Mouse (Mus musculus) intestine, embryonic 15.5 days (tissue): ENCODE measurements at regions not wholly inside any gene's neighbourhood (a gene's known extent, or its start where the extent isn't known, plus 50 kb on each side); places are given as distances from the start of the nearest gene placed in this dataset.
A peak's percentile ranks its signal among the peaks of the same experiment; 100 is the strongest.

Experiments
- ATAC-seq: fragments of 200-750 bp; cut with Nextera tagmentation; 2 replicates; pipeline ENCODE4 v1.8.0; 2017; ENCODE audit warnings: moderate TSS enrichment, moderate library complexity
- H3K27ac ChIP-seq: fragments of 300-500 bp; sonication (generic); 2 replicates; pipeline ENCODE4 v1.5.1; 2015; ENCODE audit warnings: mild to moderate bottlenecking, inconsistent platforms
- H3K27me3 ChIP-seq: fragments of 300-500 bp; sonication (generic); replicated peaks from 2 replicates; pipeline ENCODE4 v1.6.1; 2015; ENCODE audit warnings: inconsistent platforms
- H3K36me3 ChIP-seq: fragments of 300-500 bp; sonication (generic); 2 replicates; pipeline ENCODE4 v1.6.1; 2015; ENCODE audit warnings: inconsistent platforms
- H3K4me1 ChIP-seq: fragments of 300-500 bp; sonication (generic); replicated peaks from 2 replicates; pipeline ENCODE4 v1.6.1; 2015; ENCODE audit warnings: inconsistent platforms
- H3K4me2 ChIP-seq: fragments of 300-500 bp; sonication (generic); replicated peaks from 2 replicates; pipeline ENCODE4 v1.6.1; 2015; ENCODE audit warnings: mild to moderate bottlenecking, inconsistent platforms
- H3K4me3 ChIP-seq: fragments of 300-500 bp; sonication (generic); replicated peaks from 2 replicates; pipeline ENCODE4 v1.5.1; 2015; ENCODE audit warnings: inconsistent platforms
- H3K9ac ChIP-seq: fragments of 300-500 bp; sonication (generic); 2 replicates; pipeline ENCODE4 v1.6.1; 2015; ENCODE audit warnings: inconsistent platforms
- H3K9me3 ChIP-seq: fragments of 300-500 bp; sonication (generic); 2 replicates; pipeline ENCODE4 v1.6.1; 2016; ENCODE audit warnings: inconsistent platforms
- WGBS: fragments of 180-500 bp; shearing (Covaris S2); methylation state at CpG from one replicate; pipeline ENCODE4 v1.1.7; 2015; 5-methylcytosine and 5-hydroxymethylcytosine counted together

DNA sequence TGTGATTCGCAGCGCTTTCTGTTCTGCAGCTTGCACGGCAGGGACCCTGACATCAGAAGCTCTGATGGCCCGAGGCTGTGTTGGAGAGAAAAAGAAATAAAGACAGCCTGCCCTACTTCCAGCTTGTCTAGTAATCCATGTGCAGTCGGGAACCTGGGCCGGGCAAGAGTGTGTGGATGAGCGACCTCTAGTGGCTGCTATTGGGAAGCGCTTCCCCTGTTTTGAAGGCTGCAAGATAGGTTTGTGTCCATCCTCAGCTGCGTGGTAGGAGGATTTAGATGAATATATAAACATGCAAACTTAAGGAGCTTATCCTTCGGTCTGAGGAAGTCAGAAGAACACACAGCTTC, 111.5 kb upstream of the Stmnd1 start:
- Histone ChIP-seq H3K4me2 (peak overlapping the region; percentile 51), H3K36me3 (no peaks in the 10 kb centered on the region), H3K9me3 (no peaks in the 10 kb centered on the region), H3K4me3 (peak overlapping the region; percentile 15; the same call in 1 of the 2 replicates), H3K27ac (no peak overlapping the region), H3K9ac (no peak overlapping the region), H3K4me1 (no peaks in the 10 kb centered on the region), H3K27me3 (no peaks in the 10 kb centered on the region)
- 2% methylated on average over 10 of the region's 10 CpGs for WGBS
- peak; percentile 53; the same call in 1 of the 2 replicates for ATAC-seq

- Histone ChIP-seq H3K9me3 (no peaks in the 10 kb centered on the region), H3K27ac (no peak overlapping the region), H3K4me3 (peak overlapping the region; percentile 15; the same call in 1 of the 2 replicates), H3K9ac (no peak overlapping the region), H3K4me2 (peak overlapping the region; percentile 51), H3K27me3 (no peaks in the 10 kb centered on the region), H3K4me1 (no peaks in the 10 kb centered on the region), H3K36me3 (no peaks in the 10 kb centered on the region)
- no peak for ATAC-seq
- 46% methylated on average over 13 of the region's 13 CpGs for WGBS
These were observed 112.1 kb upstream of the Stmnd1 start for GRCm38 (mm10) chr13:46161261-46162024.

DNA sequence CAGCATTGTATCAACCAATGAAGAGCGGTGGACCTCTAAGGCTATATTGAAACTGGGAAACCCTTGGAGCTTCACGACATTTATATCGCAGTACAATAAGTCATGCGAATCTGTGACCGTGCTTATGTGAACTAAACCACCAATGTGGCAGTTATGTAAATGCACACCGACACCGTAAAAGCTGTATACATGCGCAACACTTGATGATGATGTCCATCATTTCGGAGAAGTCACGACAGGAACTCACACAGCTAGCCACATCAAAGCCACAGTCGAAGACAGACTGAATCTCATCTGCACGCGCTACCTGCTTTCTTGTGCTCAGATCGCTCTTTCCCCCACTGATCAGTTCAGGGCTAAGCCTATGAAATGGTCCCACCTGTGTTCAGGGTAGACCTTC, 114.2 kb upstream of the Stmnd1 start:
- Histone ChIP-seq H3K4me3 (no peak overlapping the region), H3K27ac (no peak overlapping the region), H3K4me2 (no peak overlapping the region), H3K27me3 (no peaks in the 10 kb centered on the region), H3K4me1 (no peaks in the 10 kb centered on the region), H3K9ac (no peak overlapping the region), H3K9me3 (no peaks in the 10 kb centered on the region), H3K36me3 (no peaks in the 10 kb centered on the region)
- WGBS = 95% methylated on average over 14 of the region's 14 CpGs
- ATAC-seq = no peak

GRCm38 (mm10) chr13:46153282-46154260, 120.0 kb upstream of the Stmnd1 start:
- WGBS = 90% methylated on average over 14 of the region's 14 CpGs
- ATAC-seq = no peak
- Histone ChIP-seq H3K9ac (no peak overlapping the region), H3K27ac (no peak overlapping the region), H3K4me2 (no peak overlapping the region), H3K9me3 (no peaks in the 10 kb centered on the region), H3K27me3 (no peaks in the 10 kb centered on the region), H3K4me3 (no peak overlapping the region), H3K36me3 (no peaks in the 10 kb centered on the region), H3K4me1 (no peaks in the 10 kb centered on the region)

DNA sequence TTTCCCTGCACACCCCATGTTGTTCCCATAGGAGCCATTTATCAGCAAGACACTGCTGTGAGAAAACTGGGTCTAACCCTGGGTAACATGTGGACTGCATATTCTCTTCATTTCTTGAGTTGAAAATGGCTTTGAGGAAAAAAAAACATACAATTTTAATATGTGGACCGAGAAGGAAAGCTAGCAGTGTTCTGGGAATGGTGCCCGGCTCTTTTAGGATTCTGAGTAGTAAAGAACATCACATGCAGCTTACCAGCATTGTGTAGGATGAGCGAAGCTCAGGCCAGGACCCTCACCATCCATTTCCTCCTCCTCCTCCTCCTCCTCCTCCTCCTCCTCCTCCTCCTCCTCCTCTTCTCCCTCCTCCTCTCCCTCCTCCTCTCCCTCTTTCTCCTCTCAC, 133.5 kb upstream of the Stmnd1 start:
- no peaks in the 10 kb centered on the region for H3K36me3 ChIP-seq
- no peak overlapping the region for H3K27ac ChIP-seq
- no peak overlapping the region for H3K9ac ChIP-seq
- no peak for ATAC-seq
- H3K4me1 ChIP-seq = no peaks in the 10 kb centered on the region
- H3K4me2 ChIP-seq = no peak overlapping the region
- no peak overlapping the region for H3K4me3 ChIP-seq
- no peaks in the 10 kb centered on the region for H3K27me3 ChIP-seq
- no peaks in the 10 kb centered on the region for H3K9me3 ChIP-seq
- WGBS = 83% methylated on average over 3 of the region's 3 CpGs

GRCm38 (mm10) chr13:46139251-46139650, 134.3 kb upstream of the Stmnd1 start:
- H3K27ac ChIP-seq = no peak overlapping the region
- H3K9ac ChIP-seq = no peak overlapping the region
- no peak overlapping the region for H3K4me3 ChIP-seq
- no peaks in the 10 kb centered on the region for H3K9me3 ChIP-seq
- 66% methylated on average over 5 of the region's 5 CpGs for WGBS
- no peaks in the 10 kb centered on the region for H3K27me3 ChIP-seq
- H3K4me2 ChIP-seq = no peak overlapping the region
- no peaks in the 10 kb centered on the region for H3K4me1 ChIP-seq
- no peak for ATAC-seq
- no peaks in the 10 kb centered on the region for H3K36me3 ChIP-seq

DNA sequence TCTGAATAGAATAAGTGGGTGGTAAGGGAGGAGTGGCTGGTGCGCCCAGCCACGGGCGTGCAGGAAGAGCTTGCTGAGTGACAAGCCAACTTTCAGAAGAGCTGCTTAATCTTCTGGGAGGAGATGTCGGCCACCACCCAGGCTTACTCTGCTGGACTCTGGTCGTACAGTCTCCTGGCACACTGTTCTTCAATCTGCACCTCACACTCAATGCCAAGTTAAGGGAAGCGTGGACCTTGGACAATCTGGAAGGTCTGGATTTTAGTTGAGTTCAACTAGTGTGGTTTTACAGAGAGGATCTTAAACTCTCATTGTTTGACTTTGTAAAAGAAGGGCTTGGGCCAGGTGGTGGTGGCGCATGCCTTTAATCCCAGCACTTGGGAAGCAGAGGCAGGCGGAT, 138.1 kb upstream of the Stmnd1 start:
- Histone ChIP-seq H3K4me3 (no peak overlapping the region), H3K36me3 (no peaks in the 10 kb centered on the region), H3K4me2 (no peak overlapping the region), H3K27me3 (no peaks in the 10 kb centered on the region), H3K9me3 (no peaks in the 10 kb centered on the region), H3K4me1 (no peaks in the 10 kb centered on the region), H3K9ac (no peak overlapping the region), H3K27ac (no peak overlapping the region)
- WGBS = 90% methylated on average over 8 of the region's 8 CpGs
- ATAC-seq = no peak

DNA sequence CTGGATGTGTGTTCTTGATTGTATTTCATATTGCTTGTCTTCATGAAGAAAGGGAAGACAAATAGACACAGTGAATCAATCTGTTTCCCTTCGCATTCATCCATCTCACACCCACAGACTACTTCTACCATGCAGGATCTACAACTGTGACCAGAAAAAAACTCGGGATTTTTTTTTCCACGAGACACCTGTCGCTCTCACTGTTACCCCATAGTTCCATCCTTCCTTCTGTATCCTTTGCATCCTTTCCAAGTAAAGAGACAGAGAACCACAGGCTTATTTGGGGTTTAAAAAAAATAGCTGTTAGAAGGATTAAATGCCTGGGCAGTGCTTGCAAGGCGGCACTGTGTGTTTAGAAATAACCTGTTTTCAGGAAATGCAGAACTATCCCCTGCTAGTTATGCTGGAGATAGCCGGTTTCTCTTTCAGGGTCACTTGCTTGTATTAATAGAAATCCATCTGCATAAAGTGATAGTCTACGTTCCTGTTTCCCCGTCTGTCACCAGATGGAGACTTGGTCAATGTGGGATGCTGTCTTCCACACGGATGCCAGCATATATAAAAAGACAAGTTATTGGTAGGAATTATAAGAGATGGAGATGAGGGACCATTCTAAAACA, 144.2 kb upstream of the Stmnd1 start:
- no peak overlapping the region for H3K9ac ChIP-seq
- no peak overlapping the region for H3K4me2 ChIP-seq
- no peaks in the 10 kb centered on the region for H3K36me3 ChIP-seq
- 90% methylated on average over 9 of the region's 9 CpGs for WGBS
- ATAC-seq = no peak
- no peaks in the 10 kb centered on the region for H3K9me3 ChIP-seq
- H3K4me1 ChIP-seq = no peaks in the 10 kb centered on the region
- H3K4me3 ChIP-seq = no peak overlapping the region
- H3K27ac ChIP-seq = no peak overlapping the region
- no peaks in the 10 kb centered on the region for H3K27me3 ChIP-seq

- no peaks in the 10 kb centered on the region for H3K27me3 ChIP-seq
- no peak overlapping the region for H3K9ac ChIP-seq
- no peaks in the 10 kb centered on the region for H3K4me1 ChIP-seq
- no peak for ATAC-seq
- H3K4me3 ChIP-seq = no peak overlapping the region
- H3K9me3 ChIP-seq = no peaks in the 10 kb centered on the region
- no peaks in the 10 kb centered on the region for H3K36me3 ChIP-seq
- no peak overlapping the region for H3K27ac ChIP-seq
- 45% methylated on average over 3 of the region's 3 CpGs for WGBS
- H3K4me2 ChIP-seq = no peak overlapping the region
These were observed 150.1 kb upstream of the Stmnd1 start for GRCm38 (mm10) chr13:46123446-46123845.

DNA sequence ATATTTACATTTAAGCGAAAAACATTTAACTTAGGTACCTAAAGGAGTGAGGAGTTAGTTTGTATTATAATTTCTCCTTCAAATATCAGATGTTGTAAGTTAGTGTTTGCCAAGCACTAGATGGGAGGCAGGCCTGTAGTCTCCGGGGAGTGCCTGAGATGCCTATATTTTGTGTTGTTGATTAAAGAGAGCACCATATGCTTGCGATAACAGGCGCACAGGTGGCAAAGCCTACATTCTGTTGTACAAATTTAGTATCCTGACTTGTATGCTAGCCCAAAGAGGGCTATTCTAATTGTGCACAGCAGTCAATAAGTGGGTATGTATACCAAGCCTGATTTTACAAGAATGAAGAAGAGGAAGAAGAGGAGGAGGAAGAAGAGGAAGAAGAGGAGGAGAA, 151.8 kb upstream of the Atxn1 start:
- no peak for ATAC-seq
- no peak overlapping the region for H3K4me2 ChIP-seq
- no peaks in the 10 kb centered on the region for H3K27me3 ChIP-seq
- no peaks in the 10 kb centered on the region for H3K9me3 ChIP-seq
- H3K9ac ChIP-seq = no peak overlapping the region
- H3K4me3 ChIP-seq = no peak overlapping the region
- 87% methylated on average over 4 of the region's 4 CpGs for WGBS
- H3K36me3 ChIP-seq = no peaks in the 10 kb centered on the region
- H3K4me1 ChIP-seq = no peaks in the 10 kb centered on the region
- H3K27ac ChIP-seq = no peak overlapping the region

DNA sequence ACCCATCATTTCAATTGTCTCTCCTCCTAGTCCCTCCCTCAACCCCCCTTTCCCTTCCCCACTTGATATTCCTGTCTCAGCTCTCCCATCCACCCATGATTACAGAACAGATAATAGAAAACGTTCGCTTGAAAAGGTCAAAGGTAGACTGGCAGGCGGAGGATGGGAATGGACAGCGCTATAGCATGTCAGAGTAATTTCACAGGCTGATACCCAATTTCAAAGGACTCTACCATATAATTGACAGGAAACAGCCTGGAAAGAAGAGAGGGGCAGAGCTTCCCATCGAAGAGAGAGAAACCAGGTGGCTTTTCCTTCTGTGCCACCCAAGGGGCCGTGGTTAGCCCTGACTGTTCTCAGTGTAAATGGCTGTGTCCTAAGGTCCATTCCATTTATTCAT, 140.2 kb upstream of the Atxn1 start:
- WGBS = 74% methylated on average over 6 of the region's 6 CpGs
- H3K27me3 ChIP-seq = no peaks in the 10 kb centered on the region
- H3K9me3 ChIP-seq = no peaks in the 10 kb centered on the region
- H3K27ac ChIP-seq = no peak overlapping the region
- no peak overlapping the region for H3K4me2 ChIP-seq
- no peaks in the 10 kb centered on the region for H3K36me3 ChIP-seq
- H3K4me3 ChIP-seq = no peak overlapping the region
- no peak for ATAC-seq
- no peak overlapping the region for H3K9ac ChIP-seq
- no peaks in the 10 kb centered on the region for H3K4me1 ChIP-seq

DNA sequence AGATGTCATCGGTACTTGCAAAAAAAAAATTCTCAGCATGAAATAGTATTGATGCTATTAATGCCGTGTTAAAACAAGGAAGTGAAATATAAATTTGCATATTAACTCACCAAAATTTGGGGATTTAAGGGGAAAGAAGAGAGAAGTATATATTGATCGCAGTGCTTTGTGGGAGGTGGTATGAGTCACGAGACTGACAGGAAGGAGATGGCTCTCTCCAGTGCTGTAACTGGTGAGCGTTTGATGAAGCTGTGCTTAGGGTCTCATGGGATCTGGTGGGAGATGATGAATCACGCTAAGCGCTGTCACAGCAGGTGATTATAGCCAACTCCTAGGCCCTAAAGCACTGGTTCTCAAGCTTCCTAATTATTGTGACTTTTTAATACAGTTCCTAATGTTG, 133.8 kb upstream of the Atxn1 start:
- no peaks in the 10 kb centered on the region for H3K36me3 ChIP-seq
- H3K27ac ChIP-seq = no peak overlapping the region
- H3K9ac ChIP-seq = no peak overlapping the region
- H3K4me1 ChIP-seq = no peaks in the 10 kb centered on the region
- no peak overlapping the region for H3K4me3 ChIP-seq
- no peak for ATAC-seq
- H3K9me3 ChIP-seq = no peaks in the 10 kb centered on the region
- 82% methylated on average over 7 of the region's 7 CpGs for WGBS
- H3K4me2 ChIP-seq = no peak overlapping the region
- no peaks in the 10 kb centered on the region for H3K27me3 ChIP-seq
